Mouse (Mus musculus): ENCODE results near the gene Cadps. TPM values are rescaled to one million over a fixed set of nuclear protein-coding genes. Genes with fewer than 3 reads are reported as not detected.

Gene Cadps
- polyA plus RNA-seq, 1 experiment, result 6.0 TPM

DNA sequence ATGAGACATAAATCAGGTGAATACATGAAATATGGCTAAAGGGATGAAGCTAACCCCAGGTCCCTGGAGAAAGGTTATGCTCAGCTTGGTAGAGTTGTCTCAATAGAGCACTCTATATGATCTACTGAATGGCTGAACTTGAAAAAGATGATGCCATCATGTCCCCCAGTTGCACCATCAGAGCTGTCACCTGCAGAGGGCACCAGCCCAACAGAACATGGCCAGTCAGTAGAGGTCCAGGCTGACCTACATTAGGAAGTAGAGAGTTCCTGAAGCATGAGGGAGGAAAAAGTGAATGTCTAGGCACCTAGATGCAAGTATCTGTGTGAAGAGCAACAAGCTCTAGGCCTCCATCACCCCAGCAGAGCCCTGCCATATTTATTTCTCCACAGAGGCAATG lies 273.6 kb downstream of the Cadps start:
- no peak for DNase-seq
- no peak overlapping the region for H3K27ac ChIP-seq (ENCODE audit: control insufficient read depth, insufficient read depth, low read length)
- H3K4me3 ChIP-seq (ENCODE audit: control insufficient read depth, insufficient read depth, low read length), result no peak overlapping the region
- no peaks in the 10 kb centered on the region for H3K27me3 ChIP-seq (ENCODE audit: control insufficient read depth, insufficient read depth, low read length)
- no peaks in the 10 kb centered on the region for H3K36me3 ChIP-seq (ENCODE audit: control insufficient read depth, insufficient read depth, low read length)
- TF ChIP-seq CTCF (IDR thresholded peaks at IDR 0.05; ENCODE audit: borderline replicate concordance, control insufficient read depth, extremely low read depth, insufficient read depth, low read length, poor library complexity) (no peak), POLR2A (IDR thresholded peaks at IDR 0.05; ENCODE audit: control insufficient read depth, extremely low read depth, insufficient read depth, low read length, poor library complexity) (no peak)
- H3K4me1 ChIP-seq (replicated peaks; ENCODE audit: control insufficient read depth, insufficient read depth, low read length), result no peaks in the 10 kb centered on the region

DNA sequence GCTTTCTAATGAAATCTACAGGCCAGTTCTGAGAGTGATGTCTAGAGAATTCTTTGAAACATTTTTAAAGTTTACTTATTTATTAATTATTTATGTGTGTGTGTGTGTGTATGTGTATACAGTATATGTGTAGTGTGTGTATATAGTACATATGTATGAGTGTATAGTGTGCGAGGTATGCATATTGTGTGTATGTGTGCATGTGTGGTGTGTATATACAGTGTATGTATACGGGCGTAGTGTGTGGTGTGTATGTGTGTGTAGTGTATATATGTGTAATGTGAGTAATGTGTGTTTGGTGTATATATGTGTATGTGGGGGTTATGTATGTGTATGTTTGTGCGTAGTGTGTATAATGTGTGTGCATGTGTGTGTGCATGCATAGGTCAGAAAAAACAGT lies 275.4 kb downstream of the Cadps start:
- Histone ChIP-seq H3K27me3 (ENCODE audit: control insufficient read depth, insufficient read depth, low read length) (no peaks in the 10 kb centered on the region), H3K27ac (ENCODE audit: control insufficient read depth, insufficient read depth, low read length) (no peak overlapping the region), H3K4me1 (replicated peaks; ENCODE audit: control insufficient read depth, insufficient read depth, low read length) (no peaks in the 10 kb centered on the region), H3K36me3 (ENCODE audit: control insufficient read depth, insufficient read depth, low read length) (no peaks in the 10 kb centered on the region), H3K4me3 (ENCODE audit: control insufficient read depth, insufficient read depth, low read length) (no peak overlapping the region)
- TF ChIP-seq CTCF (IDR thresholded peaks at IDR 0.05; ENCODE audit: borderline replicate concordance, control insufficient read depth, extremely low read depth, insufficient read depth, low read length, poor library complexity), result no peak
- no peak for TF ChIP-seq POLR2A (IDR thresholded peaks at IDR 0.05; ENCODE audit: control insufficient read depth, extremely low read depth, insufficient read depth, low read length, poor library complexity)
- WGBS, result 98% methylated on average over 4 of the region's 4 CpGs
- no peak for DNase-seq

GRCm38 (mm10) chr14:12541733-12542132 lies 281.1 kb downstream of the Cadps start:
- Histone ChIP-seq H3K36me3 (ENCODE audit: control insufficient read depth, insufficient read depth, low read length) (no peaks in the 10 kb centered on the region), H3K4me1 (replicated peaks; ENCODE audit: control insufficient read depth, insufficient read depth, low read length) (no peaks in the 10 kb centered on the region), H3K27ac (ENCODE audit: control insufficient read depth, insufficient read depth, low read length) (no peak overlapping the region), H3K4me3 (ENCODE audit: control insufficient read depth, insufficient read depth, low read length) (no peak overlapping the region), H3K27me3 (ENCODE audit: control insufficient read depth, insufficient read depth, low read length) (no peaks in the 10 kb centered on the region)
- no peak for DNase-seq
- TF ChIP-seq POLR2A (IDR thresholded peaks at IDR 0.05; ENCODE audit: control insufficient read depth, extremely low read depth, insufficient read depth, low read length, poor library complexity) (no peak), CTCF (IDR thresholded peaks at IDR 0.05; ENCODE audit: borderline replicate concordance, control insufficient read depth, extremely low read depth, insufficient read depth, low read length, poor library complexity) (no peak)
- WGBS, result 59% methylated on average over 2 of the region's 2 CpGs

GRCm38 (mm10) chr14:12539071-12539470 lies 283.8 kb downstream of the Cadps start:
- 92% methylated on average over 5 of the region's 5 CpGs for WGBS
- Histone ChIP-seq H3K4me1 (replicated peaks; ENCODE audit: control insufficient read depth, insufficient read depth, low read length) (no peaks in the 10 kb centered on the region), H3K36me3 (ENCODE audit: control insufficient read depth, insufficient read depth, low read length) (no peaks in the 10 kb centered on the region), H3K27me3 (ENCODE audit: control insufficient read depth, insufficient read depth, low read length) (no peaks in the 10 kb centered on the region), H3K27ac (ENCODE audit: control insufficient read depth, insufficient read depth, low read length) (no peak overlapping the region), H3K4me3 (ENCODE audit: control insufficient read depth, insufficient read depth, low read length) (no peak overlapping the region)
- no peak for TF ChIP-seq CTCF (IDR thresholded peaks at IDR 0.05; ENCODE audit: borderline replicate concordance, control insufficient read depth, extremely low read depth, insufficient read depth, low read length, poor library complexity)
- no peak for TF ChIP-seq POLR2A (IDR thresholded peaks at IDR 0.05; ENCODE audit: control insufficient read depth, extremely low read depth, insufficient read depth, low read length, poor library complexity)
- no peak for DNase-seq

GRCm38 (mm10) chr14:12531101-12531500 lies 291.8 kb downstream of the Cadps start:
- no peak for DNase-seq
- H3K36me3 ChIP-seq (ENCODE audit: control insufficient read depth, insufficient read depth, low read length), result no peaks in the 10 kb centered on the region
- no peaks in the 10 kb centered on the region for H3K27me3 ChIP-seq (ENCODE audit: control insufficient read depth, insufficient read depth, low read length)
- 14% methylated on average over 1 of the region's 1 CpGs for WGBS
- TF ChIP-seq POLR2A (IDR thresholded peaks at IDR 0.05; ENCODE audit: control insufficient read depth, extremely low read depth, insufficient read depth, low read length, poor library complexity) (no peak), CTCF (IDR thresholded peaks at IDR 0.05; ENCODE audit: borderline replicate concordance, control insufficient read depth, extremely low read depth, insufficient read depth, low read length, poor library complexity) (no peak)
- H3K4me3 ChIP-seq (ENCODE audit: control insufficient read depth, insufficient read depth, low read length), result no peak overlapping the region
- no peak overlapping the region for H3K27ac ChIP-seq (ENCODE audit: control insufficient read depth, insufficient read depth, low read length)
- no peaks in the 10 kb centered on the region for H3K4me1 ChIP-seq (replicated peaks; ENCODE audit: control insufficient read depth, insufficient read depth, low read length)

DNA sequence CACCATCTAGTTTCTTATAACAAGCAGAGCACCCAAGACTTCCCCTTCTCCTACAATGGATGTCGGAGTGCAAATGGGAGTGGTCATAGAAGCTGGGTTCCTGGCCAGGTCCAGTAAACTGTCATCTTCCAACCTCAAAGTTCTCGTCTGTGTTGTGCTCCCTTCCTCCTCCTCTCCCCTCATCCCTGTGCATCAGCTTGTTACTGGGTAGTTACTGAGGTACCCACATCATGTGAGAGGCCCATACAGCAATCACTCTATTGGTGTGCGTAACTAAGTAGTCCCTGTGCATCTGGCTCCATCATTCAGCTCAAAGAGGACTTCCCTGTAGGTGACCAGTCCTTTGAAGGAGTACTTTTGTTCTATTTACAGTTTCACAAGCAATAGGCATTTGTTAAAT lies 292.3 kb downstream of the Cadps start:
- H3K27me3 ChIP-seq (ENCODE audit: control insufficient read depth, insufficient read depth, low read length), result no peaks in the 10 kb centered on the region
- H3K4me3 ChIP-seq (ENCODE audit: control insufficient read depth, insufficient read depth, low read length), result no peak overlapping the region
- H3K36me3 ChIP-seq (ENCODE audit: control insufficient read depth, insufficient read depth, low read length), result no peaks in the 10 kb centered on the region
- no peaks in the 10 kb centered on the region for H3K4me1 ChIP-seq (replicated peaks; ENCODE audit: control insufficient read depth, insufficient read depth, low read length)
- whole genome bisulfite sequencing, result 60% methylated on average over 3 of the region's 3 CpGs
- TF ChIP-seq CTCF (IDR thresholded peaks at IDR 0.05; ENCODE audit: borderline replicate concordance, control insufficient read depth, extremely low read depth, insufficient read depth, low read length, poor library complexity) (no peak), POLR2A (IDR thresholded peaks at IDR 0.05; ENCODE audit: control insufficient read depth, extremely low read depth, insufficient read depth, low read length, poor library complexity) (no peak)
- H3K27ac ChIP-seq (ENCODE audit: control insufficient read depth, insufficient read depth, low read length), result no peak overlapping the region
- DNase-seq, result no peak

DNA sequence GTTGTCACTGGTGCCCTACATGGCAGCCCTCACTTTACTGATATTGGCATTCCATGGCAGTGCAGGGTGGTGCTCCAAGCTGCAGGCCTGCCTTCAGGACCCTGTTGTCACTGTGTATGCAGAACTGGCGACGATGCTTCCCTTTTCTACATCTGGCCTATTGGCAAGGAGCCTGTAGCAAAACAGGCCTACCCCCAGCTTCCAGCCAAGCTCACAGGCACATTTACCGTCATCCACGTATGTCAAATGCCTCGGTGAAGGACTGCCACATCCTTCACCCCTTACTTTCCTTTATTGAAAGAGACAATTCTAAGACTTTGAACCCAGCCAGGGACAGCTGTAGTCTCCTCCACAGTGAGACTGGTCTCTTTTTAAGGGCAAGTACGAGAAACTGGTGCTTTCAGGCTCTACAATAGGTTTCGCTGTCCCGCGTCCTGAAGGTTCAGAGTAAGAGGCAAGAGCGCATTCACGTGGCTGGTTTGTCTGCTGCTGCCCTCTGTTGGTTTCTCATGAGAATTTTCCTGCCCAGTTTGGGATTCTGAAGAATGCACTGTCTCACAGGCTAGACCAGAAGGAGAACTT lies 292.8 kb downstream of the Cadps start:
- no peak overlapping the region for H3K4me3 ChIP-seq (ENCODE audit: control insufficient read depth, insufficient read depth, low read length)
- H3K36me3 ChIP-seq (ENCODE audit: control insufficient read depth, insufficient read depth, low read length), result no peaks in the 10 kb centered on the region
- H3K27me3 ChIP-seq (ENCODE audit: control insufficient read depth, insufficient read depth, low read length), result no peaks in the 10 kb centered on the region
- 8% methylated on average over 11 of the region's 11 CpGs for WGBS
- no peak overlapping the region for H3K27ac ChIP-seq (ENCODE audit: control insufficient read depth, insufficient read depth, low read length)
- no peak for TF ChIP-seq CTCF (IDR thresholded peaks at IDR 0.05; ENCODE audit: borderline replicate concordance, control insufficient read depth, extremely low read depth, insufficient read depth, low read length, poor library complexity)
- no peak for TF ChIP-seq POLR2A (IDR thresholded peaks at IDR 0.05; ENCODE audit: control insufficient read depth, extremely low read depth, insufficient read depth, low read length, poor library complexity)
- no peak for DNase-seq
- no peaks in the 10 kb centered on the region for H3K4me1 ChIP-seq (replicated peaks; ENCODE audit: control insufficient read depth, insufficient read depth, low read length)
